In the genomic region with DNA sequence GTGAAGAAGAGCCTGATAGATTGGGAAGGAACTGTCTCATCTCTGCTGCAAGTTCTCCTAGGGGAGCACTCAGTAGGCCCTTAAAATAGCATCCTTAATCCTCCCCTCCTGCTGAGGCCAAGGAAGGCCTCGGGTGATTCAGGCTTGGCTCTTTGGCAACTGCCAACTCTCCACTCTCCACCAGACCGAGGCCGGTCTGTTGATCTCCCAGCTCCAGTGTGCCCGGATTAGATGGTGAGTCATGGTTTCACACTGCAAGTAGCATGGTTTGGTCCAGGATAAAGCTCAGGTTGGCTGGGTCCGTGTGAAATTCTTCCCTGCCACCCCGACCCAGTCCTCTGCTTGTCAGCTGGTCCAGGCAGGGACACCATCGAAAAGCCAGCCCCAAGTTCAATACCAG, we compare ENCODE assay signal across 16 mouse cellular contexts.
DNase-seq lines count a peak whose midpoint lies in the region; ATAC-seq and TF ChIP-seq lines count a peak whose summit lies in the region.
"Had no signal": no experiment of that assay in that cellular context is flagged by ENCODE, and none has a peak within 500 bp of the region (broad histone marks: within the 10 kb centered on the region; RNA-seq: fewer than 3 reads in every experiment).

No protein-coding gene starts in this region.

- no peak overlapping the region for H3K9ac ChIP-seq in hindbrain, embryonic 12.5 days
- H3K9ac ChIP-seq: forebrain, embryonic 15.5 days; liver, embryonic 13.5 days had no signal

- DNase-seq in 3134 (ENCODE audit: extremely low read depth, insufficient read length, low spot score) (peak; percentile 73), 3T3-L1 (ENCODE audit: low read depth, low spot score) (peak; percentile 58)
- peak; percentile 58 to 88 for DNase-seq in cerebellum, adult 2 months
- DNase-seq in gastrocnemius, adult 2 months, result peak; percentile 86
- no peak for DNase-seq in spleen, postnatal 14 days (ENCODE audit: low spot score in 2 of 2)
- DNase-seq: embryo, embryonic 11 days; kidney, postnatal 10 days; layer of hippocampus, postnatal 36 days; liver, embryonic 13.5 days; thymus, adult 2 months had no signal

- 30% methylated on average over 7 of the region's 7 CpGs for WGBS in cerebellum, adult 2 months
- WGBS in hindbrain, embryonic 12.5 days, result 77% methylated on average over 7 of the region's 7 CpGs

- no peak for TF ChIP-seq CTCF in cerebellum, adult 2 months (IDR thresholded peaks at IDR 0.05; ENCODE audit: borderline replicate concordance, insufficient read depth, low read depth, low read length)
- TF ChIP-seq CTCF in gastrocnemius, adult 2 months (IDR thresholded peaks at IDR 0.05), result no peak

- H3K4me3 ChIP-seq in cerebellum, adult 2 months (replicated peaks; ENCODE audit: insufficient read depth, low read depth, low read length), result no peak overlapping the region
- no peak overlapping the region for H3K4me3 ChIP-seq in gastrocnemius, adult 2 months
- H3K4me3 ChIP-seq in hindbrain, embryonic 12.5 days, result no peak overlapping the region
- H3K4me3 ChIP-seq: forebrain, embryonic 15.5 days; limb, embryonic 10.5 days; liver, embryonic 13.5 days had no signal

- peaks cover 4% of the 10 kb centered on the region; the same call in 1 of the 2 replicates for H3K4me1 ChIP-seq in cerebellum, adult 2 months (ENCODE audit: control insufficient read depth, insufficient read depth, low read length)
- no peaks in the 10 kb centered on the region for H3K4me1 ChIP-seq in hindbrain, embryonic 12.5 days
- H3K4me1 ChIP-seq: forebrain, embryonic 15.5 days; liver, embryonic 13.5 days had no signal

- no peak overlapping the region for H3K4me2 ChIP-seq in hindbrain, embryonic 12.5 days (replicated peaks)
- H3K4me2 ChIP-seq: forebrain, embryonic 15.5 days; liver, embryonic 13.5 days had no signal

- no peaks in the 10 kb centered on the region for H3K9me3 ChIP-seq in hindbrain, embryonic 12.5 days (replicated peaks)
- H3K9me3 ChIP-seq: forebrain, embryonic 15.5 days; limb, embryonic 10.5 days had no signal

- no peaks in the 10 kb centered on the region for H3K27me3 ChIP-seq in cerebellum, adult 2 months (ENCODE audit: control insufficient read depth, insufficient read depth, low read length)
- no peaks in the 10 kb centered on the region for H3K27me3 ChIP-seq in hindbrain, embryonic 12.5 days
- H3K27me3 ChIP-seq: forebrain, embryonic 15.5 days; liver, embryonic 13.5 days had no signal

- no peak overlapping the region; the same call in 1 of the 2 replicates for H3K27ac ChIP-seq in cerebellum, adult 2 months (ENCODE audit: insufficient read depth, low read length)
- peak overlapping the region; percentile 86 for H3K27ac ChIP-seq in gastrocnemius, adult 2 months
- no peak overlapping the region for H3K27ac ChIP-seq in hindbrain, embryonic 12.5 days
- H3K27ac ChIP-seq: forebrain, embryonic 15.5 days; limb, embryonic 10.5 days; liver, embryonic 13.5 days had no signal

- intact Hi-C loops in gastrocnemius, adult 2 months (cut with DNase I), result no loop called here

- ATAC-seq in hindbrain, embryonic 12.5 days (ENCODE audit: low FRiP score), result no peak
- ATAC-seq in inflammation-experienced regulatory T-cells, adult 6 months, result no peak
- ATAC-seq: forebrain, embryonic 15.5 days; intestine, embryonic 16.5 days; lung, postnatal 0 days had no signal

- TF ChIP-seq POLR2A in cerebellum, adult 2 months (IDR thresholded peaks at IDR 0.05; ENCODE audit: borderline replicate concordance, insufficient read depth, low read length), result no peak

- no peaks in the 10 kb centered on the region for H3K36me3 ChIP-seq in hindbrain, embryonic 12.5 days
- H3K36me3 ChIP-seq: forebrain, embryonic 15.5 days; limb, embryonic 10.5 days; liver, embryonic 13.5 days had no signal

Comparison
In these comparisons a context has a peak if more than half of its experiments do, and no peak if none do; other contexts are left out.
1. DNase-seq: peak in 3134 (single experiment), 3T3-L1 (single experiment), cerebellum, adult 2 months (2 of 2) and gastrocnemius, adult 2 months (single experiment); none in spleen, postnatal 14 days (0 of 2).